Mouse (Mus musculus): Measurements from ENCODE around the gene Kif13a.

DNA sequence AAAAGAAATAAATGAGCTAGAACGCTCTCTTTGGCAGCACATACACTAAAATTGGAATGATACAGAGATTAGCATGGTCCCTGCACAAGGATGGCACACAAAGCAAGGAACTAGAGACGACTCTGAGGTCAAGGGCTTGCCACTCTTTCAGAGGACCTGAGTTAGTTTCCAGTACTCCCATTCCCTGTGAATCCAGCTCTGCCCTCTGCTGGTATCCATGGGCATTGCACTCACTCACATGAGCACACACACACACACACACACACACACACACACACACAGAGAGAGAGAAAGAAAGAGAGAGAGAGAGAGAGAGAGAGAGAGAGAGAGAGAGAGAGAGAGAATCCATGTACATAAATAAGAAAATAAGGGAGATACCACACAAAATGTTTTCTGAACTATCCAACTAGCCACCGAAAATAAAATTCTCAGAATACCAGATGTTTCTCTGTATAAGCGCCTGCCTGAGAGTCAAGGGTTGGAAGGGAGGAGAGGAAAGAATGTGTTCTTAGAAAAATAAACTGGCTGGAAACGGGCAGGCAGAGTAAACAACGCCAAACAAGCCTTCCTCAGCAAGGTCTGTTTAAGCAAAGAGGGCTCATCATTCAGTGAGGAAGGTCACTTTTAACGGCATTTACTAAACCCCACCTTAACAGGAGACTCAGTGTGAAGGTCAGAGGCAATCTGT, 27.0 kb downstream of the Kif13a start:
- TF ChIP-seq GATA1 (IDR thresholded peaks at IDR 0.05; ENCODE audit: low read length), result no peak
- TF ChIP-seq TAL1 (IDR thresholded peaks at IDR 0.05; ENCODE audit: low read length), result no peak
